Mouse (Mus musculus) left cerebral cortex, postnatal 14 days (tissue): Measurements from ENCODE around the gene Sphk2. TPM values are rescaled to one million over a fixed set of nuclear protein-coding genes. Genes with fewer than 3 reads are reported as not detected.

Source experiments
- DNase-seq, 2 experiments: peaks; one replicate each; pipeline ENCODE4 v3.0.0; 2021 to 2022; ENCODE audit warnings: low spot score in 2 of 2, mixed read lengths in 1 of 2
- intact Hi-C: fragments of 180-260 bp; cut with DNase I; formaldehyde crosslinking; loops from one replicate; pipeline ENCODE4 v1.15.1; 2025
- total RNA-seq, 2 experiments: library from RNA; stranded (reverse); gene quantifications; 2 replicates each; pipeline ENCODE4 v1.2.3; 2021

Sphk2 gene
- total RNA-seq, 2 experiments from 2014 or later: 28.8 to 32.7 TPM

GRCm38 (mm10) chr7:45713881-45714520 lies 3.8 kb downstream of the Sphk2 start:
- intact Hi-C loops: no loop called here
- DNase-seq: no peak

- DNase-seq: no peak
- intact Hi-C loops: no loop called here
Measured at GRCm38 (mm10) chr7:45713396-45713795, 4.4 kb downstream of the Sphk2 start.

GRCm38 (mm10) chr7:45712022-45712757 lies 5.6 kb downstream of the Sphk2 start:
- intact Hi-C loops: no loop called here
- no peak for DNase-seq

- DNase-seq: no peak
- intact Hi-C loops: no loop called here
Measured at GRCm38 (mm10) chr7:45711316-45712021, 6.3 kb downstream of the Sphk2 start.

GRCm38 (mm10) chr7:45710477-45711191 lies 7.2 kb downstream of the Sphk2 start:
- intact Hi-C loops: no loop called here
- DNase-seq: no peak

GRCm38 (mm10) chr7:45709677-45710355 lies 8.0 kb downstream of the Sphk2 start:
- no peak for DNase-seq
- intact Hi-C loops: loop anchor here (10.0 kb wide), 1 partner anchor 245 kb away; the partner anchor contains the start of gene Bax

GRCm38 (mm10) chr7:45709036-45709435 lies 8.8 kb downstream of the Sphk2 start:
- intact Hi-C loops: loop anchor here (10.0 kb wide), 1 partner anchor 244 kb away; the partner anchor contains the start of gene Bax
- DNase-seq: peak; percentile 34 to 73

- intact Hi-C loops: loop anchor here (10.0 kb wide), 1 partner anchor 243 kb away; the partner anchor contains the start of gene Bax
- peak in 1 of 2 experiments; percentile 37 for DNase-seq
Measured at GRCm38 (mm10) chr7:45708221-45708761, 9.5 kb downstream of the Sphk2 start.

GRCm38 (mm10) chr7:45707375-45707967 lies 10.3 kb downstream of the Sphk2 start:
- peak; percentile 96 to 97 for DNase-seq
- intact Hi-C loops: loop anchor here (10.0 kb wide), 1 partner anchor 243 kb away; the partner anchor contains the start of gene Bax

GRCm38 (mm10) chr7:45706721-45707241 lies 11.0 kb downstream of the Sphk2 start:
- DNase-seq: peak; percentile 84 to 92
- intact Hi-C loops: loop anchor here (10.0 kb wide), 1 partner anchor 242 kb away; the partner anchor contains the start of gene Bax

GRCm38 (mm10) chr7:45705873-45706281 lies 11.9 kb downstream of the Sphk2 start:
- intact Hi-C loops: loop anchor here (10.0 kb wide), 1 partner anchor 241 kb away; the partner anchor contains the start of gene Bax
- peak; percentile 84 to 95 for DNase-seq

GRCm38 (mm10) chr7:45705443-45705864 lies 12.3 kb downstream of the Sphk2 start:
- intact Hi-C loops: loop anchor here (10.0 kb wide), 1 partner anchor 241 kb away; the partner anchor contains the start of gene Bax
- DNase-seq: no peak

GRCm38 (mm10) chr7:45704730-45705442 lies 12.9 kb downstream of the Sphk2 start, which contains the start of gene Dbp:
TSS of gene Dbp (plus strand) at chr7:45705088.
- intact Hi-C loops: loop anchor here (10.0 kb wide), 1 partner anchor 240 kb away; the partner anchor contains the start of gene Bax
- peak; percentile 99 to 100 for DNase-seq

GRCm38 (mm10) chr7:45704046-45704559 lies 13.7 kb downstream of the Sphk2 start:
- intact Hi-C loops: loop anchor here (10.0 kb wide), 1 partner anchor 239 kb away; the partner anchor contains the start of gene Bax
- DNase-seq: peak; percentile 84 to 98

- intact Hi-C loops: loop anchor here (10.0 kb wide), 1 partner anchor 239 kb away; the partner anchor contains the start of gene Bax
- DNase-seq: no peak
Measured at GRCm38 (mm10) chr7:45703521-45704033, 14.2 kb downstream of the Sphk2 start.
